Mouse (Mus musculus) limb, embryonic 15.5 days (tissue): ENCODE data around the gene Abcc4. TPM values are rescaled to one million over a fixed set of nuclear protein-coding genes. Genes with fewer than 3 reads are reported as not detected.
A peak's percentile ranks its signal among the peaks of the same experiment; 100 is the strongest.

ENCODE experiments used
- ATAC-seq: fragments of 200-750 bp; cut with Nextera tagmentation; 2 replicates; pipeline ENCODE4 v1.8.0; 2017; ENCODE audit warnings: low read depth, moderate TSS enrichment; ENCODE audit not compliant: insufficient number of reproducible peaks, low FRiP score, low TSS enrichment
- H3K27ac ChIP-seq: fragments of 300-500 bp; sonication (generic); 2 replicates; pipeline ENCODE4 v1.5.1; 2015; ENCODE audit warnings: moderate library complexity, mild to moderate bottlenecking, inconsistent platforms
- H3K27me3 ChIP-seq: fragments of 300-500 bp; sonication (generic); 2 replicates; pipeline ENCODE4 v1.6.1; 2015; ENCODE audit warnings: inconsistent platforms
- H3K36me3 ChIP-seq: fragments of 300-500 bp; sonication (generic); 2 replicates; pipeline ENCODE4 v1.6.1; 2015; ENCODE audit warnings: inconsistent platforms
- H3K4me1 ChIP-seq: fragments of 300-500 bp; sonication (generic); 2 replicates; pipeline ENCODE4 v1.6.1; 2015; ENCODE audit warnings: inconsistent platforms
- H3K4me2 ChIP-seq: fragments of 300-500 bp; sonication (generic); 2 replicates; pipeline ENCODE4 v1.6.1; 2015; ENCODE audit warnings: mild to moderate bottlenecking, inconsistent platforms
- H3K4me3 ChIP-seq: fragments of 300-500 bp; sonication (generic); 2 replicates; pipeline ENCODE4 v1.5.1; 2015; ENCODE audit warnings: mild to moderate bottlenecking, inconsistent platforms
- H3K9ac ChIP-seq: fragments of 300-500 bp; sonication (generic); 2 replicates; pipeline ENCODE4 v1.6.1; 2015; ENCODE audit warnings: inconsistent platforms
- H3K9me3 ChIP-seq: fragments of 300-500 bp; sonication (generic); 2 replicates; pipeline ENCODE4 v1.6.1; 2016; ENCODE audit warnings: inconsistent platforms
- WGBS: fragments of 180-500 bp; shearing (Covaris S2); methylation state at CpG from one replicate; pipeline ENCODE4 v1.1.7; 2015; 5-methylcytosine and 5-hydroxymethylcytosine counted together
- polyA plus RNA-seq: library from polyadenylated mRNA; unstranded; fragments of >200 nt; fragmentation: Nextera tagmentation; extraction: Ambion mirVana; gene quantifications from 2 replicates; pipeline ENCODE4 v1.2.1, GENCODE M21; 2015

Gene Abcc4
- polyA plus RNA-seq, 1 experiment from 2014 or later, result 1.4 TPM

DNA sequence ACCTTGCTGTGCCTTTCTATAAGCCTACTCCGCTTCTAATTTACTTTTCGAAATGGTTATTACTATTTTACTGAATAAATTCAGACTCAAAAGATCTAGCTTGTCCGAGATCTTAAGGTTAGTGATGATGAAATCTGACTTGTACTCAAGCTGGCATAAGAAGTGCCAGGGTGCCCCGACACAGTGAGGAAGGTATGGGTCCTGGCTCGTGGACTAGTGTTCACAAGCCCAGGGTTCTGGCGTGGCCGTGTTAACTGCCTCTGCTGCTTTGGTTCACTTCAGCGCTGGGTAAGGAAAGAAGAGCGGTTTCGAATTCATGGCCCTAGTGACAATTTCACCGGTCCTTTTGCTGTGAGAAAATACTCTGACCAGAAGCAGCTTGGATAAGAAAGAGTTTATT lies 943 bp upstream of the Abcc4 start:
- peaks cover 44% of the 10 kb centered on the region for H3K27me3 ChIP-seq
- H3K9ac ChIP-seq, result no peak overlapping the region
- H3K4me3 ChIP-seq, result peak overlapping the region; percentile 66; the same call in 1 of the 2 replicates
- ATAC-seq, result no peak
- no peak overlapping the region for H3K27ac ChIP-seq
- peaks cover 21% of the 10 kb centered on the region for H3K4me1 ChIP-seq
- H3K4me2 ChIP-seq, result no peak overlapping the region
- H3K36me3 ChIP-seq, result no peaks in the 10 kb centered on the region
- H3K9me3 ChIP-seq, result no peaks in the 10 kb centered on the region
- 84% methylated on average over 11 of the region's 11 CpGs for WGBS

DNA sequence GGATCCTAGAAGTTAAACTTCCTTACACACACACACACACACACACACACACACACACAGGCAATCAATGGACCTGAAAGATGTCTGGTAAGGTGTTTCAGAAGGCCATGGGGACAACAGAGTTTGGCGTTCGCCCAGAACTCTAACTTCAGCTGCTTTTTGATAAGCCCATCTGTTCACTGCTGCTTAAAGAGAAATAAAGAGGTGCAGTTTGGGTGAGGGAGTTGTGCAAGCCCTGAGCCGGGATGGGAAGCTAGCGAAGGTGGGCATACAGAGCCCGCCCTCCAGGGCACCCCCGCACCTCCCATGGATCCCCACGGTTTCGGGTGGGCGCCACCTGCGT lies 583 bp downstream of the Abcc4 start:
- peaks cover 21% of the 10 kb centered on the region for H3K4me1 ChIP-seq
- no peak for ATAC-seq
- H3K9ac ChIP-seq, result peak overlapping the region; percentile 41
- no peak overlapping the region for H3K27ac ChIP-seq
- peak overlapping the region; percentile 98 for H3K4me2 ChIP-seq
- H3K4me3 ChIP-seq, result peak overlapping the region; percentile 66
- H3K27me3 ChIP-seq, result peaks cover 44% of the 10 kb centered on the region
- 1% methylated on average over 10 of the region's 10 CpGs for WGBS
- H3K9me3 ChIP-seq, result no peaks in the 10 kb centered on the region
- no peaks in the 10 kb centered on the region for H3K36me3 ChIP-seq

DNA sequence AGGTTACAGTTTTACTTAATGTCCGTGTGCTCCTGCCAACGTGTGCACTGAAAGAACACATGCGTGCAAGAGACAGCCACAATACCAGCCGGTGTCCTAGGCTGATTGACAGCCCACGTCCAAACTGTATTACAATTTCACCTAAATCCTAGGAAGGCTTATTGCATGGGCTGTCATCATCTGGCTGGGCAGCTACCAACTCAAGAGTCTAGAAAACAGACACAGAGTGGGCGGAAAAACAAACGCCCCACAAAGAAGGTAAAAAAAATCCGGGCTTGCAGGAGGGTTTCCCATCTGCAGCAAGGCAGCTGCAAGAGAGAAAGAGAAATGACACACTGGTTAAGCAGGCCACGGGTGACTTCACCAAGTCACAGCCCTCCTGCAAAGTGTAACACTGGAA lies 2.7 kb downstream of the Abcc4 start:
- H3K4me2 ChIP-seq, result no peak overlapping the region
- H3K27ac ChIP-seq, result no peak overlapping the region
- H3K4me1 ChIP-seq, result peaks cover 13% of the 10 kb centered on the region
- 79% methylated on average over 9 of the region's 9 CpGs for WGBS
- no peak overlapping the region for H3K4me3 ChIP-seq
- H3K9me3 ChIP-seq, result no peaks in the 10 kb centered on the region
- H3K36me3 ChIP-seq, result no peaks in the 10 kb centered on the region
- H3K9ac ChIP-seq, result no peak overlapping the region
- no peak for ATAC-seq
- peaks cover 44% of the 10 kb centered on the region for H3K27me3 ChIP-seq

DNA sequence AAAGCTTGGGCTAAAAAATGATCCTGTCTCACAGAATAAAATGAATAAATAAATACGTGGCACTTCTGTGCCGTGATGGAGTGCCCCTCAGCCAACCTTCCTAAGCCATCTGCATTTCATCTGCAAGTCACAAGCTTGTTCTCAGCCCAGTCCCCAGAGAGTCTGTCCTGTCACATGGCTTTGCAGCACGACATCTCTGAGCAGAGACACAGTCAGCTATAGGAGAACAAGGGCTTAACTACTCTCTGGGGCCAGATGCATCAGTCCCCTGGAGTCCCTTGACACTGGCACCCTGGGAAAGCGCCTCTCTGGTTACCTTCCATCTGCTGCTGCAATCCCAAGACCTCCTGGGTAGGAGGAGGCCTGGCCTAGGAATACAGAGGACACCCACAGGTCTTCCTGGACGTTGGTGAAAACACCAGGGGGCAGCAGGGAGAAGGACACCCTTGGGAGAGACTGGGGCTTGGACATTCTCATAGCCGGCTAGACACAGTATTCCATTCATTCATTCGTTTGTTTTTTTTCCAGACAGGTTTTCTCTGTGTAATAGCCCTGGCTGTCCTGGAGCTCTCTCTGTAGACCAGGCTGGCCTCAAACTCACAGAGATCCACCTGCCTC lies 3.9 kb downstream of the Abcc4 start:
- H3K27ac ChIP-seq, result no peak overlapping the region
- H3K36me3 ChIP-seq, result no peaks in the 10 kb centered on the region
- ATAC-seq, result no peak
- no peak overlapping the region for H3K4me3 ChIP-seq
- WGBS, result 54% methylated on average over 7 of the region's 7 CpGs
- peaks cover 13% of the 10 kb centered on the region for H3K4me1 ChIP-seq
- H3K27me3 ChIP-seq, result peaks cover 38% of the 10 kb centered on the region
- H3K4me2 ChIP-seq, result no peak overlapping the region
- H3K9ac ChIP-seq, result no peak overlapping the region
- H3K9me3 ChIP-seq, result no peaks in the 10 kb centered on the region

DNA sequence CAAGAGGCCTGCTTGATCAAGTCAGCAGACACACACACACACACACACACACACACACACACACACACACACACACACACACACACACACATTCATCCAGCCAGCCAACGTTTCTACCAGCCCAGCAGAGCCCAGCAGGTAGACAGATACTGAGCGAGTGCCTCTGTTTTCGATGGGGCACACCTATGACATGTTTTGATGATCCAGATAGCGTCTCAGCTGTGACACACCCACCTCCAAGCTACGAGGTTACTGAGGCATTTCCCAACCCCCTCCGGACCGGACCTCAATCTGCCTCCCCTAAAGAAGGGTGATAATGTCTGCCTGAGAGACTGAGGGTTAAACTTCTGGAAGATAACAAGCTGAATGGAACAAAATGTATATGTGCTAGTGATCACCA lies 5.4 kb downstream of the Abcc4 start:
- no peak for ATAC-seq
- Histone ChIP-seq H3K27ac (no peak overlapping the region), H3K4me2 (no peak overlapping the region), H3K4me3 (no peak overlapping the region), H3K36me3 (no peaks in the 10 kb centered on the region), H3K27me3 (peaks cover 24% of the 10 kb centered on the region), H3K9me3 (no peaks in the 10 kb centered on the region), H3K9ac (no peak overlapping the region), H3K4me1 (peaks cover 3% of the 10 kb centered on the region)
- WGBS, result 61% methylated on average over 7 of the region's 7 CpGs

DNA sequence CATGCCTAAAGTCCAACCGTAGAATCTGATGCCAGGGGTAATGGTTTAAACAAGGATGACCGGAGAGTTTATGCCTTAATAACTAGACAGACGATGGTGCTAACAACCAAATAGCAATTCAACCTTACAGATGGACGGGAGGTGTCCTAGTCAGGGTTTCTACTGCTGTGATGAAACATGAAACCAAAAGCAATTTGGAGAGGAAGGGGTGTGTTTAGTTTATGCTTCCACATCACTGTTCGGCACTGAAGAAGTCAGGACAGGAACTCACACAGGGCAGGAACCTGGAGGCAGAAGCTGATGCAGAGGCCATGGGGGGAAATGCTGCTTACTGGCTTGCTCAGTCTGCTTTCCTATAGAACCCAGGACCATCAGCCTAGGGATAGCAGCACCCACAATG lies 6.1 kb downstream of the Abcc4 start:
- H3K4me1 ChIP-seq, result no peaks in the 10 kb centered on the region
- H3K4me2 ChIP-seq, result no peak overlapping the region
- no peak for ATAC-seq
- H3K9me3 ChIP-seq, result no peaks in the 10 kb centered on the region
- 29% methylated on average over 5 of the region's 5 CpGs for WGBS
- no peak overlapping the region for H3K9ac ChIP-seq
- peaks cover 17% of the 10 kb centered on the region for H3K27me3 ChIP-seq
- H3K4me3 ChIP-seq, result no peak overlapping the region
- H3K27ac ChIP-seq, result no peak overlapping the region
- no peaks in the 10 kb centered on the region for H3K36me3 ChIP-seq

DNA sequence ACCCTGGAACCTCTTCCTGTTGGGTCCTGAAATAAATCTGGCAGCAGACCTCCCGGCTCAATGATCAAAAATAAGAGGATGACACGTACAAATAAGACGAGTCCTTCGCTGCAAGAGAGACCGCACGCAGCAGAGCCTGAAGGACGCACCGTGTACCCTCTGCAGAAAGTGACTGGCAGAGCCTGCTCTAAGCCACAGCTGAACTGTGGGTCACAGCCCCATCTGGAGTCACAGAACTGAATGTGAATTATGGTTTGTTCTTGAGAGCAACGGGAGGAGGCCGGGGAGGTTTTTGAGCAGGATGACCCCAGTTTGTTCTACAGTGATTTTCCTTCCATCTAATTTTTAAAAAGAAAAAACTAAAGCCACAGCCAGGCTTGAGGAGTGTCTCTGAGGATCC lies 6.5 kb downstream of the Abcc4 start:
- H3K4me2 ChIP-seq, result no peak overlapping the region
- H3K4me3 ChIP-seq, result no peak overlapping the region
- peaks cover 13% of the 10 kb centered on the region for H3K27me3 ChIP-seq
- H3K4me1 ChIP-seq, result no peaks in the 10 kb centered on the region
- no peaks in the 10 kb centered on the region for H3K9me3 ChIP-seq
- H3K27ac ChIP-seq, result no peak overlapping the region
- no peak overlapping the region for H3K9ac ChIP-seq
- no peaks in the 10 kb centered on the region for H3K36me3 ChIP-seq
- 70% methylated on average over 10 of the region's 10 CpGs for WGBS
- ATAC-seq, result no peak

DNA sequence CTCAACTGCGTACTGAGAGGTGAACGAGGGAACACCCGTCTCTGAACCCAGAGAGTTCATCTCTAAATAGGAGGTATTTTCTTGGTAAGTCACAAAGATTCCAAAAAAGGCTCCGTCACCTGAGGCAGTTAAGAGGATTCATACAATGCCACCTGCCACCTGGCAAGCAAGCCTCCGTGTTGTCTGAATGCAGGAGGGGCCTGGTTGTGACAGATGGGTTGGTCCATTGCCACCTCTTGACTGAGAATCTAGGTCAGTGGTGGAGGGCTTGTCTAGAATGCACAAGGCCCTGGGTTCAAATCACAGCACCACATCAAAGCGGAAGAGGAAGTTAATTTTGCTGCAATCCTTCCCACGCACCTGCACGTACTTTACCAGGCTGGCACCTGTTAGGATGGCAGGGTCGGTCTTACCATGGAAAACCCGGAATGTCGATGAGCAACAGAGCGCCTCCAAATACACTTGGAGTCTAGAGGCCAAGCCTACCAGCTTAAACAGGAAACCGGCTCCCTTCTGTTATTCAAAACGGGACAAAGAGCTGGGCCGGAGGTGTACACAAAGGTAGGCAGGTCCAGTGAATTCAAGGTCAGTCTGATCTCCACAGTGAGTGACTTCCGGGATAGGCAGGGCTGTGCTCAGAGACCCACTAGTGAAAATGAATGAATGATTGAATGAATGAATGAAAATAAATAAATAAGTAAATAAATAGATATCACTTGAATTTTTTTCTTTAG lies 9.3 kb downstream of the Abcc4 start:
- no peak overlapping the region for H3K4me2 ChIP-seq
- no peak for ATAC-seq
- 91% methylated on average over 16 of the region's 16 CpGs for WGBS

DNA sequence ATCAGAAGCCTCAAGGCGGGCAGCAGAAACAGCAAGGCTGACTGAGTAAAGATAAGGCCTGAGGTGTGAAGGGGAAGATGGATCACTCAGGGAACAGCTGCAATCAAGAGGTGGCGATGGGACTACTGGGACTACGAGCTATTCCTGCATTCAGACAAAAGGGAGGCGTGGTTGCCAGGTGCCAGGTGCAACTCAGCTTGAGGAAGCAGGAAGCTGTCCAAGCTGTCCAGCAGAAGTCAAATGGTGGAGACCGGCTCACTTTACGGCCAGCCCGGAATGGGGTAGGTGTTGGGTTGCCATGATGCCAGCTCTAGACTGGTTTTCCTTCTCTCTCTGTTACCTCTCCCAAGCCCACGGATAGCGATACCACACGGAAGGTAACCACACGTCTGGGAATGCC lies 10.2 kb downstream of the Abcc4 start:
- Histone ChIP-seq H3K4me2 (no peak overlapping the region), H3K27ac (no peak overlapping the region), H3K36me3 (no peaks in the 10 kb centered on the region), H3K9ac (no peak overlapping the region), H3K9me3 (no peaks in the 10 kb centered on the region), H3K4me1 (no peaks in the 10 kb centered on the region), H3K27me3 (no peaks in the 10 kb centered on the region), H3K4me3 (no peak overlapping the region)
- no peak for ATAC-seq
- WGBS, result 82% methylated on average over 11 of the region's 11 CpGs

More for the DNA sequence above, 9.3 kb downstream of the Abcc4 start:
- Histone ChIP-seq H3K4me1 (no peaks in the 10 kb centered on the region), H3K4me3 (no peak overlapping the region), H3K36me3 (no peaks in the 10 kb centered on the region), H3K9ac (no peak overlapping the region), H3K27me3 (no peaks in the 10 kb centered on the region), H3K27ac (no peak overlapping the region), H3K9me3 (no peaks in the 10 kb centered on the region)

DNA sequence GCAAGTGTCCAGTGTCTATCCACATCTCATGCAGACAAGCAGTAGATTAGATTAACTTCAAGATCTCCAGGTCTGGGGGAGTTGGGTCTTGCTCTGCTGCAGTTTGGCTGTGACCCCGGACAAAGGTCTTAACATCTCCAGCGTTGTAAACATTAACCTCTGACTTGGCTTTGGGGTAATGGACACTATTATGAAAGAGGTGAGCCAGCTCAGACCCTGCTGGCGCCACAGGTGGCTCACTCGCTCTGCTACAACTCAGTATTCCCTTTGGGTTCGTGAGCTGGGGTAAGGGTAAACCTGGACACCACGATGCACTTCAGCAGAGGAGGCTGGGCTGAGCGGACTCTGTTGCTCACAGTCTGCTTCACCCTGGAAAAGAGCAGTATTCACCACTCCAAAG lies 11.7 kb downstream of the Abcc4 start:
- Histone ChIP-seq H3K4me2 (no peak overlapping the region), H3K9ac (no peak overlapping the region), H3K36me3 (no peaks in the 10 kb centered on the region), H3K4me3 (no peak overlapping the region), H3K27me3 (no peaks in the 10 kb centered on the region), H3K9me3 (no peaks in the 10 kb centered on the region), H3K4me1 (peaks cover 7% of the 10 kb centered on the region), H3K27ac (no peak overlapping the region)
- no peak for ATAC-seq
- WGBS, result 83% methylated on average over 7 of the region's 7 CpGs

DNA sequence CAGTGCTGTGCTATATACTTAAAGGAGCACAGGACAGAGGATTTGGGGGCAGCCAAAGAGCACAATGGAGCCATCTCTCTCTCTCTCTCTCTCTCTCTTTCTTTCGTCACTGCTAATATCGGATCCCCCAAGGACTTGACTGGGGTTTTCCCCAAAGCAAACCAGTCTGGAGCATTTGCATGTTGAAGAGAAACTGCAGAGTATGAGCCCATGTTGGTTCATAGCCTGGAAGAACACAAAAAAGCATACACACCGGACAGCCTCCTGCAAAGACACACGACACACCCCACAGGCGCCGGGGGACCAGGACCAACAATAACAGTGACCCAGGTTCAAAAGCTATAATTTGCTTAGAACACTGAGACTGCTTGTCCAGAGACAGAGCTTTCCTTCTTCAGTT lies 14.1 kb downstream of the Abcc4 start:
- H3K4me3 ChIP-seq, result no peak overlapping the region
- H3K27me3 ChIP-seq, result no peaks in the 10 kb centered on the region
- H3K9me3 ChIP-seq, result no peaks in the 10 kb centered on the region
- no peak overlapping the region for H3K27ac ChIP-seq
- no peak for ATAC-seq
- WGBS, result 74% methylated on average over 6 of the region's 6 CpGs
- H3K36me3 ChIP-seq, result no peaks in the 10 kb centered on the region
- H3K9ac ChIP-seq, result no peak overlapping the region
- peaks cover 13% of the 10 kb centered on the region for H3K4me1 ChIP-seq
- H3K4me2 ChIP-seq, result no peak overlapping the region

DNA sequence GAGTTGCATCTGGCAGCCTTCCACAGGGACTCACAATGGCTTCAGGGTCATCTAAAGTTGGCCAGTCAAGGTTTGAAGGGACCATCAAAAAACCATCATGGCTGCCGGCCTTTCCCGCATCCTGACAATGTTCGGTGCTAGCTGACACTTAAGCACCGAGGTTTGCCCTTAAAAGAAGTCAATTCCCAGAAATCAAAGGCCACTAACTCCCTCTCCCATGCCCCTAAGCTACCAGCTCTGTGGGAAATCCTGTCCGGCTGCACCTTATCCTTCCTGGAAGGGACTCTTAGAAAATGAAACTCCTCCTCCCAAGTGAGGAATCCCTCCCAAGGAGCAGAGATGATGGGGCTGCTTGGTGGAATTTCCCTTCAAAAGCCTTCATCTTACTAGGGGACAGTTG lies 14.6 kb downstream of the Abcc4 start:
- peaks cover 13% of the 10 kb centered on the region for H3K4me1 ChIP-seq
- H3K27me3 ChIP-seq, result no peaks in the 10 kb centered on the region
- WGBS, result 79% methylated on average over 5 of the region's 5 CpGs
- ATAC-seq, result no peak
- H3K36me3 ChIP-seq, result no peaks in the 10 kb centered on the region
- H3K9ac ChIP-seq, result no peak overlapping the region
- H3K4me2 ChIP-seq, result no peak overlapping the region
- no peak overlapping the region for H3K4me3 ChIP-seq
- H3K27ac ChIP-seq, result no peak overlapping the region
- H3K9me3 ChIP-seq, result no peaks in the 10 kb centered on the region
